Mouse (Mus musculus): ENCODE data around the gene Zfp628. TPM values are rescaled to one million over a fixed set of nuclear protein-coding genes. Genes with fewer than 3 reads are reported as not detected.
A peak's percentile ranks its signal among the peaks of the same experiment; 100 is the strongest.

The Zfp628 gene
- polyA plus RNA-seq, 1 experiment from 2014 or later, result 3.7 TPM

GRCm38 (mm10) chr7:4886680-4887079, 28.3 kb upstream of the Zfp628 start:
- Histone ChIP-seq H3K4me2 (ENCODE audit: low read depth, low read length) (no peak overlapping the region), H3K27ac (ENCODE audit: low read depth, low read length) (no peak overlapping the region), H3K27me3 (ENCODE audit: control insufficient read depth, insufficient read depth, low read length) (no peaks in the 10 kb centered on the region), H3K9ac (replicated peaks; ENCODE audit: low read depth, low read length) (no peak overlapping the region), H3K9me3 (ENCODE audit: control insufficient read depth, low read length) (no peaks in the 10 kb centered on the region), H3K4me3 (ENCODE audit: low read depth, low read length) (no peak overlapping the region), H3K36me3 (ENCODE audit: control insufficient read depth, insufficient read depth, low read length) (no peaks in the 10 kb centered on the region), H3K4me1 (ENCODE audit: control insufficient read depth, insufficient read depth, low read length) (no peaks in the 10 kb centered on the region)
- ATAC-seq (ENCODE audit: low read depth), result no peak
- 79% methylated on average over 4 of the region's 4 CpGs for WGBS

DNA sequence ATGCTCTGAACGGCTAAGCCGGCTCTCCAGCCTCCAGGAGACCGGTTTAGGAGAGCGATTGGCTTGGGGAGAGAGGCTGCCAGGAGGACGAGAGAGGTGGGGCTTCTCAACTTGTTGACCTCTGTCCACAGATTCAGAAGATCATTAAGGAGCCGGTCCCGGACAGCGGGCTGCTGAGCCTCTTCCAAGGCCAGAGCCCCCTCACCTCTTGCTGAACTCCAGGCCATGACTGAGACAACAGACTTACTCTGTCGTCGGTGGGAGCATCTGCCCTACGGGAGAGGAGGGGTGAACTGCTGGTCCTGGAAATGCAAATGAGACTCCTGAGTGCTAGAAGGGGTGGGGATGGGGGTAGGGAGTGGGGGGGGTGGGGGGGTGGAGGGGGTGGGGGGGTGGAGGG, 19.8 kb upstream of the Zfp628 start:
- whole genome bisulfite sequencing, result 56% methylated on average over 11 of the region's 11 CpGs
- Histone ChIP-seq H3K9ac (replicated peaks; ENCODE audit: low read depth, low read length) (no peak overlapping the region), H3K36me3 (ENCODE audit: control insufficient read depth, insufficient read depth, low read length) (no peaks in the 10 kb centered on the region), H3K9me3 (ENCODE audit: control insufficient read depth, low read length) (no peaks in the 10 kb centered on the region), H3K4me2 (ENCODE audit: low read depth, low read length) (no peak overlapping the region), H3K27me3 (ENCODE audit: control insufficient read depth, insufficient read depth, low read length) (no peaks in the 10 kb centered on the region), H3K4me3 (ENCODE audit: low read depth, low read length) (no peak overlapping the region), H3K27ac (ENCODE audit: low read depth, low read length) (no peak overlapping the region), H3K4me1 (ENCODE audit: control insufficient read depth, insufficient read depth, low read length) (no peaks in the 10 kb centered on the region)
- ATAC-seq (ENCODE audit: low read depth), result no peak

GRCm38 (mm10) chr7:4898851-4899648, 16.0 kb upstream of the Zfp628 start:
- WGBS, result 16% methylated on average over 18 of the region's 18 CpGs
- peak overlapping the region; percentile 50 for H3K4me2 ChIP-seq (ENCODE audit: low read depth, low read length)
- no peaks in the 10 kb centered on the region for H3K36me3 ChIP-seq (ENCODE audit: control insufficient read depth, insufficient read depth, low read length)
- H3K27ac ChIP-seq (ENCODE audit: low read depth, low read length), result no peak overlapping the region
- no peaks in the 10 kb centered on the region for H3K4me1 ChIP-seq (ENCODE audit: control insufficient read depth, insufficient read depth, low read length)
- peak overlapping the region; percentile 35 for H3K9ac ChIP-seq (replicated peaks; ENCODE audit: low read depth, low read length)
- ATAC-seq (ENCODE audit: low read depth), result peak; percentile 59
- no peaks in the 10 kb centered on the region for H3K27me3 ChIP-seq (ENCODE audit: control insufficient read depth, insufficient read depth, low read length)
- no peaks in the 10 kb centered on the region for H3K9me3 ChIP-seq (ENCODE audit: control insufficient read depth, low read length)
- peak overlapping the region; percentile 23 for H3K4me3 ChIP-seq (ENCODE audit: low read depth, low read length)

- Histone ChIP-seq H3K9ac (replicated peaks; ENCODE audit: low read depth, low read length) (peak overlapping the region; percentile 35; the same call in 1 of the 2 replicates), H3K27ac (ENCODE audit: low read depth, low read length) (no peak overlapping the region), H3K9me3 (ENCODE audit: control insufficient read depth, low read length) (no peaks in the 10 kb centered on the region), H3K4me3 (ENCODE audit: low read depth, low read length) (peak overlapping the region; percentile 23), H3K36me3 (ENCODE audit: control insufficient read depth, insufficient read depth, low read length) (no peaks in the 10 kb centered on the region), H3K4me2 (ENCODE audit: low read depth, low read length) (peak overlapping the region; percentile 50), H3K27me3 (ENCODE audit: control insufficient read depth, insufficient read depth, low read length) (no peaks in the 10 kb centered on the region), H3K4me1 (ENCODE audit: control insufficient read depth, insufficient read depth, low read length) (no peaks in the 10 kb centered on the region)
- peak; percentile 67; the same call in 1 of the 2 replicates for ATAC-seq (ENCODE audit: low read depth)
- 7% methylated on average over 19 of the region's 19 CpGs for WGBS
Measured at GRCm38 (mm10) chr7:4899649-4900522, 15.1 kb upstream of the Zfp628 start.

DNA sequence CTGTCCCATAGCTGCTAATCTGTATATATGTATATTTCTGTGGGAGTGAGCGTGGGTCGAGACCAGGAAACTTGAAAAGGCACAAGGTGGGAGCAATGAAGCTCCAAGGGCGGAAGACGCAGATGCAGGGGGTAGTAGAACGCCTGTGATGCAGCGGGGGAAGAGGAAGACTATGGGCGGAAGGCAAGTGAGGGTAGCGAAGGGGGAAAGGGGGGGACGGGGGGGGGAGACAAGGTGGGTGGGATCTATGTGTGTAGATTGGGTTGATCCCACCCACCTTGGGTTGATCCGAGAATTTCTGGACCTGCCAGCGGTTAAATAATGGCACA, 14.5 kb upstream of the Zfp628 start:
- no peak overlapping the region for H3K4me3 ChIP-seq (ENCODE audit: low read depth, low read length)
- ATAC-seq (ENCODE audit: low read depth), result peak; percentile 9; the same call in 1 of the 2 replicates
- H3K27ac ChIP-seq (ENCODE audit: low read depth, low read length), result no peak overlapping the region
- no peaks in the 10 kb centered on the region for H3K36me3 ChIP-seq (ENCODE audit: control insufficient read depth, insufficient read depth, low read length)
- peak overlapping the region; percentile 50; the same call in 1 of the 2 replicates for H3K4me2 ChIP-seq (ENCODE audit: low read depth, low read length)
- no peaks in the 10 kb centered on the region for H3K4me1 ChIP-seq (ENCODE audit: control insufficient read depth, insufficient read depth, low read length)
- H3K27me3 ChIP-seq (ENCODE audit: control insufficient read depth, insufficient read depth, low read length), result no peaks in the 10 kb centered on the region
- WGBS, result 42% methylated on average over 11 of the region's 11 CpGs
- H3K9ac ChIP-seq (replicated peaks; ENCODE audit: low read depth, low read length), result no peak overlapping the region
- no peaks in the 10 kb centered on the region for H3K9me3 ChIP-seq (ENCODE audit: control insufficient read depth, low read length)

- no peaks in the 10 kb centered on the region for H3K27me3 ChIP-seq (ENCODE audit: control insufficient read depth, insufficient read depth, low read length)
- H3K27ac ChIP-seq (ENCODE audit: low read depth, low read length), result no peak overlapping the region
- no peak overlapping the region for H3K9ac ChIP-seq (replicated peaks; ENCODE audit: low read depth, low read length)
- no peak for ATAC-seq (ENCODE audit: low read depth)
- H3K36me3 ChIP-seq (ENCODE audit: control insufficient read depth, insufficient read depth, low read length), result no peaks in the 10 kb centered on the region
- H3K4me2 ChIP-seq (ENCODE audit: low read depth, low read length), result no peak overlapping the region
- 51% methylated on average over 8 of the region's 8 CpGs for WGBS
- no peak overlapping the region for H3K4me3 ChIP-seq (ENCODE audit: low read depth, low read length)
- no peaks in the 10 kb centered on the region for H3K4me1 ChIP-seq (ENCODE audit: control insufficient read depth, insufficient read depth, low read length)
- no peaks in the 10 kb centered on the region for H3K9me3 ChIP-seq (ENCODE audit: control insufficient read depth, low read length)
Measured at GRCm38 (mm10) chr7:4901171-4901570, 13.8 kb upstream of the Zfp628 start.

- WGBS, result 80% methylated on average over 9 of the region's 9 CpGs
- H3K4me3 ChIP-seq (ENCODE audit: low read depth, low read length), result no peak overlapping the region
- no peaks in the 10 kb centered on the region for H3K4me1 ChIP-seq (ENCODE audit: control insufficient read depth, insufficient read depth, low read length)
- H3K9ac ChIP-seq (replicated peaks; ENCODE audit: low read depth, low read length), result no peak overlapping the region
- no peaks in the 10 kb centered on the region for H3K9me3 ChIP-seq (ENCODE audit: control insufficient read depth, low read length)
- H3K36me3 ChIP-seq (ENCODE audit: control insufficient read depth, insufficient read depth, low read length), result no peaks in the 10 kb centered on the region
- H3K27ac ChIP-seq (ENCODE audit: low read depth, low read length), result no peak overlapping the region
- ATAC-seq (ENCODE audit: low read depth), result no peak
- no peak overlapping the region for H3K4me2 ChIP-seq (ENCODE audit: low read depth, low read length)
- H3K27me3 ChIP-seq (ENCODE audit: control insufficient read depth, insufficient read depth, low read length), result no peaks in the 10 kb centered on the region
Measured at GRCm38 (mm10) chr7:4902404-4902803, 12.6 kb upstream of the Zfp628 start.

DNA sequence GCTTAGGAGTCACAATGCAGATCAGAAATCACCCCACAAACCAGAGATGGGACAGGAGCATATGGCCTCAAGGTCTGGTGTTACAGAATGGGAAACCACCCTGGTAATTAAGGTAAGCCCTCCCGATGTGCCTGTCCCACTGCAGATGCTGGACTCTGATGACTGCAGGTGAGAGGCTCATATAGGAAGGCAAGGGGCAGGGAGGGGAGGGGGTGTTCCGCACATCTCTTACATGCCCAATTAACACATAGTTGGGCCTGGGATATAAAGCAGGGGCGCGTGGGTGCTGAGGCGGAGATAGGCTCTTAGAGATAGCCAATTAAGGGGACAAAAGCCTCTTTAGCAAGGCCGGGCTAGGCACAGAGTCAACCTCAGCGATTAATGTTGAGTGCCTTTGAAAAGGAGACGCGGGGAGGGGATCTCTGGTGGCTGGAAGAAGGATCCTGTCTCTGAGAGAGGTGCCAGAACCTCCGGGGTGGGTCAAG, 8.5 kb upstream of the Zfp628 start, which contains the start of gene Gm36210:
Gene Gm36210, minus strand, starts transcription at position 51 of the 485 bp plus-strand sequence.
- H3K27me3 ChIP-seq (ENCODE audit: control insufficient read depth, insufficient read depth, low read length), result no peaks in the 10 kb centered on the region
- H3K27ac ChIP-seq (ENCODE audit: low read depth, low read length), result no peak within 1 kb of the TSS
- no peak for ATAC-seq (ENCODE audit: low read depth)
- H3K4me2 ChIP-seq (ENCODE audit: low read depth, low read length), result no peak within 1 kb of the TSS
- WGBS, result 27% methylated on average over 9 of the region's 10 CpGs
- H3K9me3 ChIP-seq (ENCODE audit: control insufficient read depth, low read length), result no peaks in the 10 kb centered on the region
- no peaks in the 10 kb centered on the region for H3K4me1 ChIP-seq (ENCODE audit: control insufficient read depth, insufficient read depth, low read length)
- H3K4me3 ChIP-seq (ENCODE audit: low read depth, low read length), result no peak within 1 kb of the TSS
- H3K9ac ChIP-seq (replicated peaks; ENCODE audit: low read depth, low read length), result no peak within 1 kb of the TSS
- H3K36me3 ChIP-seq (ENCODE audit: control insufficient read depth, insufficient read depth, low read length), result no peaks in the 10 kb centered on the region

DNA sequence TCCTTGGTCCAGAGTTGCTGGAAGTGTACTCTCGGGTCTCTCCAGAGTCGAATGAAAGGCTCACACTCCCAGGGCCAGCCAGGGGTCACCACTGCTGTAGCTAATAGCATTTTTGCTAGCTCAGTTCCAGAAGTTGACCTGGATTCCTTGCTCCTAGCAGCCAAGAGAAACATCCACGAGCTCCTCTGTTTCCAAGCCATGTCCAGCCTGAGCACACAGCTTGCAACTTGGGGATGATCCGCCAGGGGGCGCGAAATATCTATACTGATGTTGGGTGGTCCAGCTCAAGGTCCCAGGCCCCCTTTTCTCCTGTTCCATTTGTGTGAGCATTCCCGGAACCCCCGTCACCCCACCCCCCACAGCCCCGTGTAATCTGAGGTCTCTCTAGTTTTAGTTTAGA, 3.5 kb upstream of the Zfp628 start:
- peaks cover 6% of the 10 kb centered on the region for H3K4me1 ChIP-seq (ENCODE audit: control insufficient read depth, insufficient read depth, low read length)
- H3K27me3 ChIP-seq (ENCODE audit: control insufficient read depth, insufficient read depth, low read length), result no peaks in the 10 kb centered on the region
- ATAC-seq (ENCODE audit: low read depth), result no peak
- no peak overlapping the region for H3K4me2 ChIP-seq (ENCODE audit: low read depth, low read length)
- no peak overlapping the region for H3K27ac ChIP-seq (ENCODE audit: low read depth, low read length)
- 47% methylated on average over 9 of the region's 9 CpGs for WGBS
- H3K9ac ChIP-seq (replicated peaks; ENCODE audit: low read depth, low read length), result no peak overlapping the region
- H3K36me3 ChIP-seq (ENCODE audit: control insufficient read depth, insufficient read depth, low read length), result no peaks in the 10 kb centered on the region
- H3K9me3 ChIP-seq (ENCODE audit: control insufficient read depth, low read length), result no peaks in the 10 kb centered on the region
- no peak overlapping the region for H3K4me3 ChIP-seq (ENCODE audit: low read depth, low read length)
